In genomic region chr16:17277342-17278211, GRCm38 (mm10) we compare ENCODE assay signal across 8 mouse cellular contexts. TPM values are rescaled to one million over a fixed set of nuclear protein-coding genes. Genes with fewer than 3 reads are reported as not detected.
DNase-seq lines count a peak whose midpoint lies in the region; ATAC-seq and TF ChIP-seq lines count a peak whose summit lies in the region.

No protein-coding gene starts in this region.

- ATAC-seq in embryonic facial prominence, embryonic 13.5 days (ENCODE audit: insufficient number of reproducible peaks, insufficient read depth, low FRiP score, low TSS enrichment, low read depth): no peak
- ATAC-seq in hindbrain, embryonic 14.5 days (ENCODE audit: low FRiP score): peak; percentile 32; the same call in 1 of the 2 replicates
- ATAC-seq in megakaryocyte, adult 5-6 weeks (ENCODE audit: poor library complexity, severe bottlenecking): peak; percentile 33

- no peak overlapping the region for H3K27ac ChIP-seq in embryonic facial prominence, embryonic 13.5 days
- H3K27ac ChIP-seq in hindbrain, embryonic 14.5 days: no peak overlapping the region
- peak overlapping the region; percentile 95 for H3K27ac ChIP-seq in left cerebral cortex, adult 2 months
- no peak overlapping the region for H3K27ac ChIP-seq in small intestine, adult 2 months (ENCODE audit: insufficient read depth, low read depth, low read length)

- peak overlapping the region; percentile 59 for H3K4me3 ChIP-seq in embryonic facial prominence, embryonic 13.5 days
- H3K4me3 ChIP-seq in hindbrain, embryonic 14.5 days (replicated peaks; ENCODE audit: low read length): peak overlapping the region; percentile 46
- H3K4me3 ChIP-seq in left cerebral cortex, adult 2 months: peak overlapping the region; percentile 60
- peak overlapping the region; percentile 72 for H3K4me3 ChIP-seq in small intestine, adult 2 months (ENCODE audit: low read depth, low read length)

- 3% methylated on average over 61 of the region's 61 CpGs for WGBS in embryonic facial prominence, embryonic 13.5 days
- WGBS in hindbrain, embryonic 14.5 days: 3% methylated on average over 61 of the region's 61 CpGs
- 19% methylated on average over 61 of the region's 61 CpGs for whole genome bisulfite sequencing in small intestine, adult 2 months

- peaks cover 34% of the 10 kb centered on the region for H3K27me3 ChIP-seq in embryonic facial prominence, embryonic 13.5 days
- H3K27me3 ChIP-seq in hindbrain, embryonic 14.5 days (ENCODE audit: control insufficient read depth, insufficient read depth, low read length): peaks cover 33% of the 10 kb centered on the region
- H3K27me3 ChIP-seq in small intestine, adult 2 months (ENCODE audit: control insufficient read depth, insufficient read depth, low read length): peaks cover 5% of the 10 kb centered on the region

- peaks cover 30% of the 10 kb centered on the region for H3K36me3 ChIP-seq in embryonic facial prominence, embryonic 13.5 days
- H3K36me3 ChIP-seq in hindbrain, embryonic 14.5 days (replicated peaks; ENCODE audit: control insufficient read depth, insufficient read depth): peaks cover 39% of the 10 kb centered on the region
- peaks cover 13% of the 10 kb centered on the region for H3K36me3 ChIP-seq in small intestine, adult 2 months (ENCODE audit: control insufficient read depth, insufficient read depth, low read length)

- intact Hi-C loops in left cerebral cortex, adult 2 months (cut with DNase I): loop anchor here (1.0 to 5.0 kb wide), 3 partner anchors 44 to 205 kb away; partner anchors contain the start of genes Ccdc116 and Hic2

- H3K9ac ChIP-seq in embryonic facial prominence, embryonic 13.5 days: peak overlapping the region; percentile 47
- H3K9ac ChIP-seq in hindbrain, embryonic 14.5 days: peak overlapping the region; percentile 62

- H3K9me3 ChIP-seq in embryonic facial prominence, embryonic 13.5 days: no peaks in the 10 kb centered on the region
- no peaks in the 10 kb centered on the region for H3K9me3 ChIP-seq in hindbrain, embryonic 14.5 days (ENCODE audit: control insufficient read depth, low read length)

- H3K4me2 ChIP-seq in embryonic facial prominence, embryonic 13.5 days: peak overlapping the region; percentile 95
- peak overlapping the region; percentile 79 for H3K4me2 ChIP-seq in hindbrain, embryonic 14.5 days (replicated peaks)

- TF ChIP-seq CTCF in left cerebral cortex, adult 2 months (IDR thresholded peaks at IDR 0.05): no peak
- no peak for TF ChIP-seq CTCF in small intestine, adult 2 months (IDR thresholded peaks at IDR 0.05; ENCODE audit: extremely low read depth, insufficient read length, insufficient replicate concordance, low read depth, low read length)

- H3K4me1 ChIP-seq in embryonic facial prominence, embryonic 13.5 days: peaks cover 19% of the 10 kb centered on the region
- peaks cover 20% of the 10 kb centered on the region; the same call in 1 of the 2 replicates for H3K4me1 ChIP-seq in hindbrain, embryonic 14.5 days (replicated peaks; ENCODE audit: control insufficient read depth, insufficient read depth, low read length)
- H3K4me1 ChIP-seq in small intestine, adult 2 months (ENCODE audit: control insufficient read depth, insufficient read depth, insufficient read length, low read length): peaks cover 10% of the 10 kb centered on the region

- peak; percentile 49 to 55 for DNase-seq in CD8-positive naive resting alpha-beta T cell, adult 2 months (ENCODE audit: low read depth in 2 of 2, low spot score in 2 of 2)
- DNase-seq in adrenal gland, postnatal 14 days: peak; percentile 57
- peak; percentile 56 for DNase-seq in hindbrain, embryonic 14.5 days (ENCODE audit: low spot score)
- DNase-seq in left cerebral cortex, adult 2 months (ENCODE audit: extremely low spot score in 1 of 2, low spot score in 2 of 2): peak; percentile 72 to 74
- DNase-seq in gastrocnemius, adult 8-10 months (ENCODE audit: low spot score in 2 of 2): no peak

- no peak for TF ChIP-seq POLR2A in small intestine, adult 2 months (IDR thresholded peaks at IDR 0.05; ENCODE audit: low read depth, low read length)

RNA-seq across cellular contexts. Expression of gene Tmem191c, which starts 1.7 kb away (rescaled TPM):
- 8.4 and 10.5 TPM in 2 replicates for total RNA-seq in adrenal gland, postnatal 14 days (2021)
- 12.7 and 13.6 TPM in 2 replicates for polyA plus RNA-seq in embryonic facial prominence, embryonic 13.5 days (2015; fragmentation: Nextera tagmentation; extraction: Ambion mirVana)
- polyA plus RNA-seq in hindbrain, embryonic 14.5 days (2014; fragmentation: Nextera tagmentation; extraction: Ambion mirVana): 36.6 and 45.7 TPM in 2 replicates
- 100 to 1,000 TPM; 105 to 116 TPM for total RNA-seq in left cerebral cortex, adult 2 months (2021)
- 1.0 and 2.1 TPM in 2 replicates for total RNA-seq in megakaryocyte, adult 5-6 weeks (2015)
- 2.9 and 4.1 TPM in 2 replicates for total RNA-seq in megakaryocyte, adult 5-6 weeks (2017)
- polyA plus RNA-seq in small intestine, adult 2 months (2012; rRNA removed): 9.3 and 10.6 TPM in 2 replicates
- under 1 TPM in 3 of 4 experiments, not detected in 1; 0.58 to 0.91 (median 0.74) TPM for total RNA-seq in gastrocnemius, adult 8-10 months (2022)

RNA-seq across cellular contexts. Expression of gene Hic2, which starts 44.2 kb away (rescaled TPM):
- total RNA-seq in adrenal gland, postnatal 14 days (2021): 2.7 and 3.2 TPM in 2 replicates
- polyA plus RNA-seq in embryonic facial prominence, embryonic 13.5 days (2015; fragmentation: Nextera tagmentation; extraction: Ambion mirVana): 6.3 and 7.1 TPM in 2 replicates
- 5.1 and 5.5 TPM in 2 replicates for polyA plus RNA-seq in hindbrain, embryonic 14.5 days (2014; fragmentation: Nextera tagmentation; extraction: Ambion mirVana)
- 1 to 10 TPM; 5.3 to 6.0 TPM for total RNA-seq in left cerebral cortex, adult 2 months (2021)
- total RNA-seq in megakaryocyte, adult 5-6 weeks (2015): 0.91 and 1.5 TPM in 2 replicates
- total RNA-seq in megakaryocyte, adult 5-6 weeks (2017): 0.77 and 0.89 TPM in 2 replicates
- 1.7 and 1.8 TPM in 2 replicates for polyA plus RNA-seq in small intestine, adult 2 months (2012; rRNA removed)
- total RNA-seq in gastrocnemius, adult 8-10 months (2022): 1 to 10 TPM; 1.1 to 1.5 (median 1.4) TPM

RNA-seq across cellular contexts. Expression of gene Serpind1, which starts 53.6 kb away (rescaled TPM):
- total RNA-seq in adrenal gland, postnatal 14 days (2021): 3.7 and 75.0 TPM in 2 replicates
- polyA plus RNA-seq in embryonic facial prominence, embryonic 13.5 days (2015; fragmentation: Nextera tagmentation; extraction: Ambion mirVana): 0.45 and 2.2 TPM in 2 replicates
- 1.7 and 2.4 TPM in 2 replicates for polyA plus RNA-seq in hindbrain, embryonic 14.5 days (2014; fragmentation: Nextera tagmentation; extraction: Ambion mirVana)
- total RNA-seq in left cerebral cortex, adult 2 months (2021): 1 to 10 TPM; 1.8 to 2.8 TPM
- total RNA-seq in megakaryocyte, adult 5-6 weeks (2015): not detected in 2 replicates
- total RNA-seq in megakaryocyte, adult 5-6 weeks (2017): not detected in 2 replicates
- 0.13 TPM in 1 of 2 replicates, not detected in the other for polyA plus RNA-seq in small intestine, adult 2 months (2012; rRNA removed)
- not detected for total RNA-seq in gastrocnemius, adult 8-10 months (2022)

Comparison
In these comparisons a context has a peak if more than half of its experiments do, and no peak if none do; other contexts are left out.
1. DNase-seq: peak in CD8-positive naive resting alpha-beta T cell, adult 2 months (2 of 2), adrenal gland, postnatal 14 days (single experiment), hindbrain, embryonic 14.5 days (single experiment) and left cerebral cortex, adult 2 months (2 of 2); none in gastrocnemius, adult 8-10 months (0 of 2).
2. Peak in every context shown above with its lines, with median percentiles within 50 percentile points of each other: H3K4me3 ChIP-seq.